Mouse (Mus musculus) heart, postnatal 0 days (tissue): ENCODE data around the gene Samd4.

Experiments used
- CTCF ChIP-seq: IDR thresholded peaks from 2 replicates; pipeline ENCODE4 v1.5.1; 2016; ENCODE audit warnings: antibody characterized with exemption, control low read depth, low read depth
- EP300 ChIP-seq: IDR thresholded peaks from 2 replicates; pipeline ENCODE4 v1.6.1; 2016; ENCODE audit warnings: antibody characterized with exemption, low read depth

DNA sequence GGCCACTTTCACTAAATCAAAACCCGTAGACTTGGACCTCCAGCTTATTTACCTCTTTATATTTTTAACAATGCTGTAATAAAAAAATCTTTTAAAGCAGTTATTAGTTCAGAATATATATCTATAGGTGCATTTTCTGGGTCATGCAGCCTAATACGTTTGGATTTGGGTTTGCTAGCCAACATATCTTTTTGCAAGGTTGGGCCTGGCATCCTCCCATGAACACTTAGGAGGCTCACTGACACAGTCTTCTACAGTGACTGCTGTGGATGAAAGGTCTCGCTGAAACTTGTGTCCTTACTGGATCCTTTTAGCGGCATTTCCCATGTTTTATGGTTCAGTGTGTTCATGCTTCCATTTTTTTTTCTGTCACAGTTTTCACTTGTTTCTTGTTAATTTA is 21.6 kb downstream of the Samd4 start:
- TF ChIP-seq EP300, result no peak
- TF ChIP-seq CTCF, result no peak
